Mouse (Mus musculus) gastrocnemius, adult 2 months (tissue): ENCODE measurements around the gene Picalm. TPM values are rescaled to one million over a fixed set of nuclear protein-coding genes. Genes with fewer than 3 reads are reported as not detected.

Source experiments
- DNase-seq: peaks from one replicate; pipeline ENCODE4 v3.0.0; 2022
- H3K27ac ChIP-seq: fragments of 200-600 bp; 2 replicates; pipeline ENCODE4 v1.8.1; 2022; ENCODE audit warnings: mild to moderate bottlenecking
- H3K4me3 ChIP-seq: fragments of 200-600 bp; 2 replicates; pipeline ENCODE4 v1.8.1; 2022; ENCODE audit warnings: mild to moderate bottlenecking, moderate library complexity
- CTCF ChIP-seq: fragments of 200-600 bp; IDR thresholded peaks from 2 replicates; pipeline ENCODE4 v1.8.1; 2022; ENCODE audit warnings: antibody characterized with exemption, mild to moderate bottlenecking, moderate library complexity
- intact Hi-C: fragments of 180-260 bp; cut with DNase I; formaldehyde crosslinking; loops from one replicate; pipeline ENCODE4 v1.15.1; 2025
- total RNA-seq, 2 experiments: library from RNA; stranded (reverse); gene quantifications; 2 replicates each; pipeline ENCODE4 v1.2.3; 2021

Picalm gene
- total RNA-seq, 2 experiments from 2014 or later = 87.9 to 93.4 TPM

GRCm38 (mm10) chr7:90100614-90101160 lies 29.3 kb upstream of the Picalm start:
- DNase-seq = no peak
- no peak overlapping the region for H3K27ac ChIP-seq
- intact Hi-C loops = no loop called here
- H3K4me3 ChIP-seq = no peak overlapping the region
- TF ChIP-seq CTCF = no peak

- no peak for DNase-seq
- TF ChIP-seq CTCF = no peak
- Histone ChIP-seq H3K27ac (no peak overlapping the region), H3K4me3 (no peak overlapping the region)
- intact Hi-C loops = no loop called here
These were observed 13.9 kb upstream of the Picalm start for GRCm38 (mm10) chr7:90116100-90116499.

DNA sequence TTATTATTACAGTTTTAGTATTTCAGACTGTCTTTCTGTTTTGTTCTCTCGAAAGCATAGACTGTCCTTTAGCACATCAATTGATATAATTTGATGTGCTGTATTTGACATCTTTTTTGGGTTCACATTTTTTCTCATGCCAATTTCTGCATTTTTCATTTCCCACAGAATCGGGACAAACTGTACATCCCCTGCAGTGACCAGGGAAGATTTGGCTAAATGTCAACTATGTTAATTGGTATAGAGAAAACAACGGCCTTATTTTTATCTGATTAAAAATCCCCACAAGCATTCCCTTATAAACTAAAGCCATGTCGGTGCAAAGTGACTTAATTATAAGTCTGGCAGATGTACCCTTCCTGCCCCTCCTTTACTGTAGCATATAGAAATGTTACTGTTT lies 9.9 kb upstream of the Picalm start:
- Histone ChIP-seq H3K4me3 (no peak overlapping the region), H3K27ac (no peak overlapping the region)
- DNase-seq = no peak
- intact Hi-C loops = loop anchor here (5.0 kb wide), 1 partner anchor 43 kb away; no protein-coding TSS in a partner anchor
- no peak for TF ChIP-seq CTCF

DNA sequence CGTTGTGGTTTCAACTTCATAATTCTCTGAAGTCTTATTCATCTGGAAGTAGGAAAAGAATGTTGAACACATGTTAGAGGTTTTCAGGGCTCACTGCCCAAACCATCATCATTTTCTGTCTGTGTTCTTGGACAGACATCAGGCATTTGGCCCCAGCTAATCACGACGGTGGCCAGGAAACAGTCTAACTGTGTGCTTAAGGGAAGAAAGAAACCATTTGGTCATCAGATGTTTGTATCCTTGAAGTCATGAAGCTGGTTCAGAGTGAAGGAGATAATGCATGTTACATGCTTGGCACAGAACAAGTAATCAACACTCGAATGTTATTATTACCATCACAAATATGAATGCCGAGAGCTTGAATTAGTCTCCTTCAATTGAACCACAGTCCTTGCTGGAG lies 5.0 kb upstream of the Picalm start:
- DNase-seq = peak; percentile 61
- intact Hi-C loops = loop anchor here (5.0 kb wide), 2 partner anchors 48 to 68 kb away; no protein-coding TSS in a partner anchor
- Histone ChIP-seq H3K4me3 (no peak overlapping the region), H3K27ac (peak overlapping the region; percentile 41)
- no peak for TF ChIP-seq CTCF

DNA sequence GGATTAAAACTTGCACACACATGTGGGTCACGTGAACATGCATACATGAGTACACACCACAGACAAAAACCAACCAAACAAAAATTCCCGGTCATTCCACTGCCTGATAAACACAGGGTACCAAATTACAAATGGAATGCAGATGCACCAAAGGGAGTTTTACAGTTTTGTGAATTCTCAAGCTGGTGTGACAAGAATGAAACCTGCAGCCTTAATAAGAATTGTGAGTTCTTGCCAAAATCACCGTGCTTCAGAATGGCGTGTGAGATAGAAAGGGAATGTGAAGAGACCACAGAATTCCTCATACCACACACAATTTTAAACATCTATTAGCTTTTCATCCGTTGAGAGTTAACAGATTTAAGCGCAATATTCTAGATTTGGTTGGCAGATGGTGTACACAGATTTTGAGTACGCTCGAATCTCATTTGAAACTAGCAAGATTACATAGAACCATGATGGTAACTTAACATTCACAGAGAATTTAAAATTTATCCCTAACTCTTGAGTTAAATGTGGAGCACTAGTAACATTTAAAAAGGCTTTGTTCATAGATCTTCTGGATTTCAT lies 1.3 kb upstream of the Picalm start:
- TF ChIP-seq CTCF = no peak
- peak overlapping the region; percentile 100 for H3K27ac ChIP-seq
- intact Hi-C loops = loop anchor here (5.0 kb wide), 1 partner anchor 71 kb away; no protein-coding TSS in a partner anchor
- no peak for DNase-seq
- peak overlapping the region; percentile 96 for H3K4me3 ChIP-seq

- intact Hi-C loops = loop anchor here (5.0 kb wide), 1 partner anchor 72 kb away; no protein-coding TSS in a partner anchor
- Histone ChIP-seq H3K27ac (peak overlapping the region; percentile 100), H3K4me3 (peak overlapping the region; percentile 96)
- TF ChIP-seq CTCF = no peak
- DNase-seq = no peak
These were observed 712 bp upstream of the Picalm start for GRCm38 (mm10) chr7:90129271-90129731.

GRCm38 (mm10) chr7:90130501-90131375 lies 725 bp downstream of the Picalm start:
- Histone ChIP-seq H3K27ac (peak overlapping the region; percentile 100), H3K4me3 (peak overlapping the region; percentile 96)
- peak; percentile 55 for DNase-seq
- intact Hi-C loops = loop anchor here (1.0 kb wide), 1 partner anchor 100 kb away; no protein-coding TSS in a partner anchor
- TF ChIP-seq CTCF = no peak

GRCm38 (mm10) chr7:90131376-90131651 lies 1.3 kb downstream of the Picalm start:
- TF ChIP-seq CTCF = no peak
- peak overlapping the region; percentile 100 for H3K27ac ChIP-seq
- no peak for DNase-seq
- intact Hi-C loops = no loop called here
- H3K4me3 ChIP-seq = peak overlapping the region; percentile 96

- TF ChIP-seq CTCF = no peak
- Histone ChIP-seq H3K27ac (peak overlapping the region; percentile 100), H3K4me3 (peak overlapping the region; percentile 96)
- intact Hi-C loops = loop anchor here (2.0 kb wide), 1 partner anchor 15 kb away; no protein-coding TSS in a partner anchor
- peak; percentile 22 for DNase-seq
These were observed 1.8 kb downstream of the Picalm start for GRCm38 (mm10) chr7:90131831-90132241.

DNA sequence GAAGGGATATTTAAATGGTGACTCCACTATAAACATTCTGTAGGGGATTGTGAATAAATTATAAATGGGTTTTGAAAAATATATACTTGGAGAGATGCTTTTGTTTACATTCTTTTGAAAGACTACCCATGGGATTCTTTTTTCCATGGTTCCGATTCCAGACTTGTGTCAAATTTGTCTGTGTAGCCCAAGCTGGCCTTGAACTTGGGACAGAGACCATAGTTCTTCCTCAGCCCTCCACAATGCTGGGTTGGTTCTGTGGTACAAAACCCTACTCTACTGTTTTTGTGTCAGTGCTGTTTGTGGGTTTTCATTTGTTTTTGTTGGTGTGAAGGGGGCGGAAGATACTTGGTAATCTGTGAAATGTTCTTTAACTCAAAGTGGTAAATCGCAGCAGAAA lies 2.3 kb downstream of the Picalm start:
- Histone ChIP-seq H3K27ac (peak overlapping the region; percentile 100), H3K4me3 (peak overlapping the region; percentile 96)
- no peak for TF ChIP-seq CTCF
- intact Hi-C loops = loop anchor here (2.0 kb wide), 1 partner anchor 14 kb away; no protein-coding TSS in a partner anchor
- DNase-seq = no peak

- Histone ChIP-seq H3K4me3 (no peak overlapping the region), H3K27ac (peak overlapping the region; percentile 100; the same call in 1 of the 2 replicates)
- no peak for TF ChIP-seq CTCF
- intact Hi-C loops = no loop called here
- DNase-seq = no peak
These were observed 6.7 kb downstream of the Picalm start for GRCm38 (mm10) chr7:90136736-90137135.

DNA sequence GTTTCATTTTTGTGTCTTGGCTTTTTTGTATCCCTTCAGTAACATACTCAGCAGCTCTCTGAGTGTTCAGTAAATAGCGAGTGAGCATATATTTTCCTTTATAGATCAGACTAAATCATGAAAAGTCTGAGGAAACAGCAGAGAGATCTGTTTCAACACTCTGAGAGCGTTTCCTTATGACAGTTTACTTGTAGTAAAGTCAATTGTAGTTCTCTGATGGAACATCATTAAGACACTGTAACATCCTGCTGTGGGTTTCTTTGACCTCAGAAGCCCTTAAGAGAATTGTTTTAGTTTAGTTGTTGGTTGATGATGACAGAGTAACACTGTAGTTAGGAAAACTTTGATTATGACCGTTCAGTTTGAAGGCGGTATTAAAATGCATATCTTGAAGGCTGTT lies 8.3 kb downstream of the Picalm start:
- TF ChIP-seq CTCF = no peak
- DNase-seq = no peak
- Histone ChIP-seq H3K27ac (peak overlapping the region; percentile 63), H3K4me3 (peak overlapping the region; percentile 28)
- intact Hi-C loops = no loop called here

DNA sequence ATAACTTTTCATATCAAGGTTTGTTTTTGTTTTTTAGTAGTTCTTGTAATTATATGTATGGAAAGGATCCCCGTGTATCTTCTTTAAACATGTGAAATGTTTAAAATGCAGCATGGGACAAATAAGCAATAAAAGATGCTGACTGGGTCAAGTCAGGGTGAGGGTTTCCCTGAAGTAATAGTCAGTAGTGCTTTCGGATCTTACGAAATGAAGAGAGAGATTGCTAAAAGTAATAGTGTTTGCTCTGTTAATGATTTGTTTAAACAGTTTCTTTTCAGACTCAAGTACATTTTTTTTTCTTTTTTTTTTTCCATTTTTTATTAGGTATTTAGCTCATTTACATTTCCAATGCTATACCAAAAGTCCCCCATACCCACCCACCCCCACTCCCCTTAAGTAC lies 10.3 kb downstream of the Picalm start:
- no peak for DNase-seq
- Histone ChIP-seq H3K4me3 (no peak overlapping the region; the same call in 1 of the 2 replicates), H3K27ac (peak overlapping the region; percentile 38; the same call in 1 of the 2 replicates)
- intact Hi-C loops = loop anchor here (10.0 kb wide), 1 partner anchor 125 kb away; the partner anchor contains the start of gene Ccdc83
- no peak for TF ChIP-seq CTCF
